ENCODE assay signal across 8 mouse cellular contexts in genomic region chr10:96214285-96214684, GRCm38 (mm10).
DNase-seq lines count a peak whose midpoint lies in the region; ATAC-seq and TF ChIP-seq lines count a peak whose summit lies in the region.

No protein-coding gene starts in this region.

- DNase-seq in heart, postnatal 36 days = no peak
- no peak for DNase-seq in MEL (ENCODE audit: low read depth, low spot score)
- no peak for DNase-seq in midbrain, embryonic 11.5 days (ENCODE audit: low spot score, missing footprints)
- no peak for DNase-seq in cerebellum, adult 9-11 months
- DNase-seq in right cerebral cortex, adult 18-20 months = no peak
- DNase-seq in c-Kit-positive CD71-positive TER-119-positive erythroid progenitor cells, embryonic 14.5 days (ENCODE audit: low spot score) = no peak

- no peak for TF ChIP-seq EP300 in MEL (IDR thresholded peaks at IDR 0.05; ENCODE audit: low read depth in 1 of 2, low read length in 2 of 2)

- peak overlapping the region; percentile 41 for H3K4me2 ChIP-seq in heart, embryonic 13.5 days
- no peak overlapping the region for H3K4me2 ChIP-seq in forebrain, embryonic 16.5 days (ENCODE audit: low read length)
- H3K4me2 ChIP-seq in midbrain, embryonic 11.5 days = no peak overlapping the region

- no peak overlapping the region for H3K27ac ChIP-seq in heart, embryonic 13.5 days (replicated peaks)
- no peak overlapping the region for H3K27ac ChIP-seq in MEL (ENCODE audit: control insufficient read depth, low read depth, low read length)
- peak overlapping the region; percentile 1; the same call in 1 of the 2 replicates for H3K27ac ChIP-seq in forebrain, embryonic 16.5 days (ENCODE audit: low read length)
- no peak overlapping the region for H3K27ac ChIP-seq in midbrain, embryonic 11.5 days (ENCODE audit: low read depth, low read length)

- H3K79me2 ChIP-seq in MEL (ENCODE audit: control insufficient read depth, insufficient read depth, low read length, poor library complexity) = no peaks in the 10 kb centered on the region

- TF ChIP-seq CTCF in MEL (IDR thresholded peaks at IDR 0.05 in 2 of 3, conservative IDR thresholded peaks at IDR 0.05 in 1 of 3; ENCODE audit: control insufficient read depth in 1 of 3, insufficient read depth in 1 of 3, low read depth in 2 of 3, low read length in 3 of 3, poor library complexity in 1 of 3, severe bottlenecking in 1 of 3) = no peak

- no peaks in the 10 kb centered on the region for H3K9me3 ChIP-seq in heart, embryonic 13.5 days
- no peaks in the 10 kb centered on the region for H3K9me3 ChIP-seq in MEL (replicated peaks; ENCODE audit: insufficient read depth, low read length)
- no peaks in the 10 kb centered on the region for H3K9me3 ChIP-seq in forebrain, embryonic 16.5 days (ENCODE audit: control insufficient read depth, low read length)
- no peaks in the 10 kb centered on the region for H3K9me3 ChIP-seq in midbrain, embryonic 11.5 days (ENCODE audit: control insufficient read depth, low read length)

- H3K4me1 ChIP-seq in heart, embryonic 13.5 days = peaks cover 4% of the 10 kb centered on the region
- H3K4me1 ChIP-seq in MEL (ENCODE audit: control insufficient read depth in 1 of 2, insufficient read depth in 2 of 2, low read length in 2 of 2) = no peaks in the 10 kb centered on the region
- peaks cover 8% of the 10 kb centered on the region for H3K4me1 ChIP-seq in forebrain, embryonic 16.5 days (replicated peaks; ENCODE audit: control insufficient read depth, insufficient read depth, low read length)
- peaks cover 2% of the 10 kb centered on the region; the same call in 1 of the 2 replicates for H3K4me1 ChIP-seq in midbrain, embryonic 11.5 days (ENCODE audit: control insufficient read depth, insufficient read depth, low read length)

- TF ChIP-seq RAD21 in MEL (IDR thresholded peaks at IDR 0.05; ENCODE audit: low read depth, low read length) = no peak

- no peak for ATAC-seq in heart, embryonic 13.5 days (ENCODE audit: extremely low read depth, insufficient number of reproducible peaks, low FRiP score, low TSS enrichment)
- peak; percentile 37 for ATAC-seq in forebrain, embryonic 16.5 days
- ATAC-seq in midbrain, embryonic 11.5 days (ENCODE audit: low FRiP score) = peak; percentile 51

- no peak for TF ChIP-seq POLR2A in MEL (IDR thresholded peaks at IDR 0.05; ENCODE audit: control insufficient read depth in 1 of 2, insufficient read depth in 1 of 2, low read depth in 1 of 2, low read length in 2 of 2, poor library complexity in 1 of 2)

- peak overlapping the region; percentile 65 for H3K9ac ChIP-seq in heart, embryonic 13.5 days
- H3K9ac ChIP-seq in MEL (ENCODE audit: control insufficient read depth, low read depth, low read length, poor library complexity, severe bottlenecking) = no peak overlapping the region
- no peak overlapping the region for H3K9ac ChIP-seq in forebrain, embryonic 16.5 days (replicated peaks; ENCODE audit: low read depth, low read length)
- no peak overlapping the region; the same call in 1 of the 2 replicates for H3K9ac ChIP-seq in midbrain, embryonic 11.5 days (ENCODE audit: low read length)

- H3K27me3 ChIP-seq in heart, embryonic 13.5 days (replicated peaks) = no peaks in the 10 kb centered on the region
- no peaks in the 10 kb centered on the region; a peak in 2 of 4 replicates for H3K27me3 ChIP-seq in MEL (ENCODE audit: control insufficient read depth in 1 of 2, insufficient read depth in 2 of 2, low read length in 2 of 2)
- no peaks in the 10 kb centered on the region for H3K27me3 ChIP-seq in forebrain, embryonic 16.5 days (replicated peaks; ENCODE audit: control insufficient read depth, insufficient read depth, low read length)
- no peaks in the 10 kb centered on the region for H3K27me3 ChIP-seq in midbrain, embryonic 11.5 days (ENCODE audit: control insufficient read depth, insufficient read depth, low read length)

- intact Hi-C loops in heart, postnatal 36 days (cut with DNase I) = loop anchor here (1.0 to 10.0 kb wide), 7 partner anchors 81 to 1125 kb away; partner anchors contain the start of gene Btg1

- no peak overlapping the region for H3K4me3 ChIP-seq in heart, embryonic 13.5 days
- H3K4me3 ChIP-seq in MEL (ENCODE audit: control insufficient read depth in 1 of 2, insufficient read depth in 1 of 2, low read depth in 2 of 2, low read length in 2 of 2) = no peak overlapping the region
- H3K4me3 ChIP-seq in forebrain, embryonic 16.5 days (replicated peaks; ENCODE audit: low read length) = no peak overlapping the region
- no peak overlapping the region for H3K4me3 ChIP-seq in midbrain, embryonic 11.5 days (ENCODE audit: low read depth, low read length)

- no peaks in the 10 kb centered on the region for H3K36me3 ChIP-seq in heart, embryonic 13.5 days
- no peaks in the 10 kb centered on the region for H3K36me3 ChIP-seq in MEL (ENCODE audit: control insufficient read depth in 1 of 2, insufficient read depth in 2 of 2, low read length in 2 of 2)
- no peaks in the 10 kb centered on the region for H3K36me3 ChIP-seq in forebrain, embryonic 16.5 days (ENCODE audit: control insufficient read depth, insufficient read depth)
- no peaks in the 10 kb centered on the region for H3K36me3 ChIP-seq in midbrain, embryonic 11.5 days (ENCODE audit: control insufficient read depth, insufficient read depth, low read length)

- 57% methylated on average over 7 of the region's 7 CpGs for WGBS in heart, embryonic 13.5 days
- whole genome bisulfite sequencing in forebrain, embryonic 16.5 days = 60% methylated on average over 7 of the region's 7 CpGs
- 78% methylated on average over 7 of the region's 7 CpGs for WGBS in midbrain, embryonic 11.5 days

TF ChIP-seq in MEL, 35 proteins besides CTCF, POLR2A, EP300 and RAD21:
- TF ChIP-seq SIN3A (IDR thresholded peaks at IDR 0.05; ENCODE audit: low read length) = 0 out of 2 replicates have a peak, but pooled peaks have one; percentile 7
- no peak for TF ChIP-seq MAX (IDR thresholded peaks at IDR 0.05; ENCODE audit: low read length)
